Mouse (Mus musculus) heart, embryonic 14.5 days (tissue): Measurements from ENCODE around the gene Klhl24. TPM values are rescaled to one million over a fixed set of nuclear protein-coding genes. Genes with fewer than 3 reads are reported as not detected.

Experiments
- ATAC-seq: fragments of 200-750 bp; cut with Nextera tagmentation; 2 replicates; pipeline ENCODE4 v1.8.0; 2017; ENCODE audit warnings: low read depth, moderate TSS enrichment; ENCODE audit not compliant: insufficient number of reproducible peaks, insufficient read depth, low FRiP score
- H3K27ac ChIP-seq, 2 experiments: fragments of 200-500 bp in 1 of 2; fragments of 300-500 bp in 1 of 2; sonication (generic) in 1 of 2; replicated peaks in 1 of 2; 2 replicates each; pipeline ENCODE4 v1.5.1; 2012 to 2014; ENCODE audit warnings: low read depth in 2 of 2, low read length in 2 of 2, control low read depth in 1 of 2, mild to moderate bottlenecking in 1 of 2, mixed read lengths in 1 of 2; ENCODE audit not compliant: control insufficient read depth in 1 of 2, insufficient read depth in 1 of 2
- H3K27me3 ChIP-seq: fragments of 300-500 bp; sonication (generic); 2 replicates; pipeline ENCODE4 v1.6.1; 2014; ENCODE audit warnings: mild to moderate bottlenecking, low read length, control low read depth; ENCODE audit not compliant: control insufficient read depth, insufficient read depth
- H3K36me3 ChIP-seq: fragments of 300-500 bp; sonication (generic); 2 replicates; pipeline ENCODE4 v1.6.1; 2014; ENCODE audit warnings: mild to moderate bottlenecking, control low read depth, low read length, mixed read lengths; ENCODE audit not compliant: control insufficient read depth, insufficient read depth
- H3K4me1 ChIP-seq, 2 experiments: fragments of 200-500 bp in 1 of 2; fragments of 300-500 bp in 1 of 2; sonication (generic) in 1 of 2; 2 replicates each; pipeline ENCODE4 v1.6.1; 2012 to 2014; ENCODE audit warnings: low read length in 2 of 2, control low read depth in 1 of 2, mixed read lengths in 1 of 2; ENCODE audit not compliant: control insufficient read depth in 2 of 2, insufficient read depth in 2 of 2
- H3K4me2 ChIP-seq: fragments of 300-500 bp; sonication (generic); 2 replicates; pipeline ENCODE4 v1.6.1; 2014; ENCODE audit warnings: mild to moderate bottlenecking, low read length
- H3K4me3 ChIP-seq, 2 experiments: fragments of 200-500 bp in 1 of 2; fragments of 300-500 bp in 1 of 2; sonication (generic) in 1 of 2; 2 replicates each; pipeline ENCODE4 v1.5.1; 2012 to 2014; ENCODE audit warnings: low read length in 2 of 2, mild to moderate bottlenecking in 2 of 2, control low read depth in 1 of 2, low read depth in 1 of 2, moderate library complexity in 1 of 2; ENCODE audit not compliant: control insufficient read depth in 1 of 2, insufficient read depth in 1 of 2
- H3K9ac ChIP-seq: fragments of 300-500 bp; sonication (generic); 2 replicates; pipeline ENCODE4 v1.6.1; 2014; ENCODE audit warnings: mild to moderate bottlenecking, low read length
- H3K9me3 ChIP-seq: fragments of 300-500 bp; sonication (generic); 2 replicates; pipeline ENCODE4 v1.6.1; 2016; ENCODE audit warnings: low read length, control low read depth; ENCODE audit not compliant: control insufficient read depth
- WGBS: fragments of 180-500 bp; shearing (Covaris S2); extraction: QIAGEN DNeasy Blood & Tissue Kit; methylation state at CpG from one replicate; pipeline ENCODE4 v1.1.7; 2014; 5-methylcytosine and 5-hydroxymethylcytosine counted together
- polyA plus RNA-seq: library from polyadenylated mRNA; unstranded; fragments of >200 nt; fragmentation: Nextera tagmentation; extraction: Ambion mirVana; gene quantifications from 2 replicates; pipeline ENCODE4 v1.2.1, GENCODE M21; 2014

Klhl24 gene
- 56.4 and 59.2 TPM in 2 replicates for polyA plus RNA-seq

- WGBS, result 1% methylated on average over 29 of the region's 29 CpGs
These were observed at the start of gene Klhl24 for GRCm38 (mm10) chr16:20097069-20097710. Gene Klhl24 (plus strand): TSS chr16:20097542.

GRCm38 (mm10) chr16:20052655-20053054 is 44.7 kb upstream of the Klhl24 start:
- ATAC-seq, result no peak; the same call in 1 of the 2 replicates
- 25% methylated on average over 3 of the region's 3 CpGs for WGBS
- H3K27ac ChIP-seq, result peak overlapping the region in 1 of 2 experiments; percentile 20; a peak in 1 of 4 replicates

More at GRCm38 (mm10) chr16:20097069-20097710, at the start of gene Klhl24:
- Histone ChIP-seq H3K4me3 (peak within 1 kb of the TSS; percentile 70 to 98), H3K9ac (peak within 1 kb of the TSS; percentile 98), H3K4me2 (peak within 1 kb of the TSS; percentile 51), H3K27me3 (no peaks in the 10 kb centered on the region), H3K27ac (peak within 1 kb of the TSS; percentile 93 to 100), H3K36me3 (no peaks in the 10 kb centered on the region), H3K9me3 (peaks cover 4% of the 10 kb centered on the region; the same call in 1 of the 2 replicates), H3K4me1 (peaks cover 2 to 4% of the 10 kb centered on the region in 2 experiments; a peak in 1 of 4 replicates)
- peak; percentile 91 for ATAC-seq

GRCm38 (mm10) chr16:20072770-20073169 is 24.6 kb upstream of the Klhl24 start:
- Histone ChIP-seq H3K9ac (no peak overlapping the region), H3K36me3 (no peaks in the 10 kb centered on the region), H3K4me3 (no peak overlapping the region), H3K27me3 (no peaks in the 10 kb centered on the region), H3K27ac (no peak overlapping the region), H3K4me2 (no peak overlapping the region), H3K4me1 (no peaks in the 10 kb centered on the region; a peak in 1 of 4 replicates), H3K9me3 (no peaks in the 10 kb centered on the region)
- ATAC-seq, result no peak
- 57% methylated on average over 1 of the region's 1 CpGs for WGBS

More at GRCm38 (mm10) chr16:20052655-20053054, 44.7 kb upstream of the Klhl24 start:
- no peaks in the 10 kb centered on the region for H3K9me3 ChIP-seq
- H3K4me1 ChIP-seq, result peaks cover 0 to 10% of the 10 kb centered on the region in 2 experiments; a peak in 2 of 4 replicates
- no peaks in the 10 kb centered on the region for H3K36me3 ChIP-seq
- no peaks in the 10 kb centered on the region for H3K27me3 ChIP-seq
- H3K4me3 ChIP-seq, result no peak overlapping the region
- H3K9ac ChIP-seq, result no peak overlapping the region
- H3K4me2 ChIP-seq, result no peak overlapping the region

GRCm38 (mm10) chr16:20076675-20077074 is 20.7 kb upstream of the Klhl24 start:
- 76% methylated on average over 1 of the region's 1 CpGs for WGBS
- Histone ChIP-seq H3K4me2 (no peak overlapping the region), H3K27ac (no peak overlapping the region), H3K9ac (no peak overlapping the region), H3K9me3 (no peaks in the 10 kb centered on the region), H3K36me3 (no peaks in the 10 kb centered on the region), H3K4me1 (no peaks in the 10 kb centered on the region; a peak in 1 of 4 replicates), H3K27me3 (no peaks in the 10 kb centered on the region), H3K4me3 (no peak overlapping the region)
- no peak for ATAC-seq

- Histone ChIP-seq H3K27me3 (no peaks in the 10 kb centered on the region), H3K4me2 (no peak overlapping the region), H3K27ac (no peak overlapping the region), H3K4me1 (no peaks in the 10 kb centered on the region), H3K4me3 (no peak overlapping the region), H3K9me3 (no peaks in the 10 kb centered on the region), H3K36me3 (no peaks in the 10 kb centered on the region), H3K9ac (no peak overlapping the region)
- no peak for ATAC-seq
- 89% methylated on average over 3 of the region's 3 CpGs for WGBS
These were observed 17.1 kb upstream of the Klhl24 start for GRCm38 (mm10) chr16:20080271-20080670.

- H3K4me1 ChIP-seq, result no peaks in the 10 kb centered on the region
- ATAC-seq, result no peak
- H3K36me3 ChIP-seq, result no peaks in the 10 kb centered on the region
- H3K27me3 ChIP-seq, result no peaks in the 10 kb centered on the region
- no peak overlapping the region for H3K4me3 ChIP-seq
- no peak overlapping the region for H3K4me2 ChIP-seq
- no peaks in the 10 kb centered on the region for H3K9me3 ChIP-seq
- H3K9ac ChIP-seq, result no peak overlapping the region
- WGBS, result 92% methylated on average over 1 of the region's 1 CpGs
- no peak overlapping the region for H3K27ac ChIP-seq
These were observed 12.7 kb upstream of the Klhl24 start for GRCm38 (mm10) chr16:20084623-20085022.

- no peaks in the 10 kb centered on the region for H3K9me3 ChIP-seq
- no peaks in the 10 kb centered on the region for H3K4me1 ChIP-seq
- H3K9ac ChIP-seq, result no peak overlapping the region
- no peak overlapping the region for H3K4me3 ChIP-seq
- no peaks in the 10 kb centered on the region for H3K36me3 ChIP-seq
- H3K27ac ChIP-seq, result no peak overlapping the region
- H3K27me3 ChIP-seq, result no peaks in the 10 kb centered on the region
- WGBS, result 85% methylated on average over 5 of the region's 5 CpGs
- no peak for ATAC-seq
- no peak overlapping the region for H3K4me2 ChIP-seq
These were observed 12.0 kb upstream of the Klhl24 start for GRCm38 (mm10) chr16:20085250-20085905.
